8 mouse cellular contexts compared by ENCODE assay signal in genomic region chr6:108570351-108571041, GRCm38 (mm10).
DNase-seq lines count a peak whose midpoint lies in the region; ATAC-seq and TF ChIP-seq lines count a peak whose summit lies in the region.

No protein-coding gene starts in this region.

- 16% methylated on average over 10 of the region's 11 CpGs for WGBS in embryonic facial prominence, embryonic 14.5 days
- WGBS in heart, embryonic 14.5 days, result 38% methylated on average over 11 of the region's 11 CpGs
- 14% methylated on average over 11 of the region's 11 CpGs for WGBS in kidney, postnatal 0 days
- 53% methylated on average over 11 of the region's 11 CpGs for WGBS in macrophage (ENCODE audit: missing documents)

- H3K27me3 ChIP-seq in embryonic facial prominence, embryonic 14.5 days (replicated peaks; ENCODE audit: control insufficient read depth, insufficient read depth, low read length), result no peaks in the 10 kb centered on the region
- no peaks in the 10 kb centered on the region for H3K27me3 ChIP-seq in heart, embryonic 14.5 days (ENCODE audit: control insufficient read depth, insufficient read depth, low read length)
- H3K27me3 ChIP-seq in kidney, postnatal 0 days (ENCODE audit: insufficient read depth, low read length), result no peaks in the 10 kb centered on the region

- no peaks in the 10 kb centered on the region for H3K79me2 ChIP-seq in macrophage (ENCODE audit: inconsistent target)

- H3K4me2 ChIP-seq in embryonic facial prominence, embryonic 14.5 days (ENCODE audit: low read depth, low read length), result peak overlapping the region; percentile 72
- peak overlapping the region; percentile 63 for H3K4me2 ChIP-seq in heart, embryonic 14.5 days (ENCODE audit: low read length)
- peak overlapping the region; percentile 55 for H3K4me2 ChIP-seq in kidney, postnatal 0 days (ENCODE audit: low read length)

- H3K9me3 ChIP-seq in embryonic facial prominence, embryonic 14.5 days (ENCODE audit: control insufficient read depth, low read length), result no peaks in the 10 kb centered on the region
- H3K9me3 ChIP-seq in heart, embryonic 14.5 days (ENCODE audit: control insufficient read depth, low read length), result no peaks in the 10 kb centered on the region
- H3K9me3 ChIP-seq in kidney, postnatal 0 days (replicated peaks; ENCODE audit: low read length), result no peaks in the 10 kb centered on the region

- no peaks in the 10 kb centered on the region for H3K36me3 ChIP-seq in embryonic facial prominence, embryonic 14.5 days (ENCODE audit: control insufficient read depth, insufficient read depth, low read length)
- no peaks in the 10 kb centered on the region for H3K36me3 ChIP-seq in heart, embryonic 14.5 days (ENCODE audit: control insufficient read depth, insufficient read depth, low read length)
- H3K36me3 ChIP-seq in kidney, postnatal 0 days (ENCODE audit: insufficient read depth, low read length), result no peaks in the 10 kb centered on the region
- no peaks in the 10 kb centered on the region for H3K36me3 ChIP-seq in macrophage (ENCODE audit: inconsistent target)

- peak overlapping the region; percentile 46 for H3K9ac ChIP-seq in embryonic facial prominence, embryonic 14.5 days (ENCODE audit: low read depth, low read length)
- H3K9ac ChIP-seq in heart, embryonic 14.5 days (ENCODE audit: low read length), result peak overlapping the region; percentile 70
- no peak overlapping the region for H3K9ac ChIP-seq in kidney, postnatal 0 days (ENCODE audit: low read depth, low read length)

- peak overlapping the region; percentile 78 for H3K27ac ChIP-seq in embryonic facial prominence, embryonic 14.5 days (replicated peaks; ENCODE audit: low read depth, low read length)
- H3K27ac ChIP-seq in heart, embryonic 14.5 days (replicated peaks in 1 of 2; ENCODE audit: control insufficient read depth in 1 of 2, insufficient read depth in 1 of 2, low read depth in 2 of 2, low read length in 2 of 2), result peak overlapping the region; percentile 3 to 73
- peak overlapping the region; percentile 80 for H3K27ac ChIP-seq in kidney, postnatal 0 days
- peak overlapping the region; percentile 51 for H3K27ac ChIP-seq in macrophage

- DNase-seq in thymus, adult 18-20 months, result peak; percentile 8 to 38
- DNase-seq in thymus, postnatal 10 days (ENCODE audit: low spot score in 2 of 2), result no peak
- peak; percentile 80 for DNase-seq in embryonic facial prominence, embryonic 14.5 days (ENCODE audit: low spot score)
- DNase-seq in kidney, postnatal 0 days (ENCODE audit: low spot score), result peak; percentile 75
- DNase-seq in skeletal muscle tissue, adult 2 months (ENCODE audit: low read depth, low spot score), result peak; percentile 92
- DNase-seq in right cerebral cortex, postnatal 25 days, result no peak

- ATAC-seq in embryonic facial prominence, embryonic 14.5 days (ENCODE audit: low read depth), result peak; percentile 60; the same call in 1 of the 2 replicates
- ATAC-seq in heart, embryonic 14.5 days (ENCODE audit: insufficient number of reproducible peaks, insufficient read depth, low FRiP score, low read depth), result no peak; the same call in 1 of the 2 replicates
- ATAC-seq in kidney, postnatal 0 days (replicated peaks; ENCODE audit: low FRiP score, low read depth), result peak; percentile 37

- no peak for TF ChIP-seq CTCF in kidney, postnatal 0 days (IDR thresholded peaks at IDR 0.05; ENCODE audit: low read depth)

- H3K4me3 ChIP-seq in embryonic facial prominence, embryonic 14.5 days (ENCODE audit: low read depth, low read length), result peak overlapping the region; percentile 33
- H3K4me3 ChIP-seq in heart, embryonic 14.5 days (ENCODE audit: control insufficient read depth in 1 of 2, insufficient read depth in 1 of 2, low read depth in 1 of 2, low read length in 2 of 2), result peak overlapping the region; percentile 10 to 49; a peak in 3 of 4 replicates
- H3K4me3 ChIP-seq in kidney, postnatal 0 days (replicated peaks; ENCODE audit: low read depth, low read length), result peak overlapping the region; percentile 21; the same call in 1 of the 2 replicates
- no peak overlapping the region; the same call in 1 of the 2 replicates for H3K4me3 ChIP-seq in macrophage (ENCODE audit: inconsistent target)

- H3K4me1 ChIP-seq in embryonic facial prominence, embryonic 14.5 days (ENCODE audit: control insufficient read depth, insufficient read depth, low read length), result peaks cover 17% of the 10 kb centered on the region
- peaks cover 13 to 24% of the 10 kb centered on the region in 2 experiments for H3K4me1 ChIP-seq in heart, embryonic 14.5 days (ENCODE audit: control insufficient read depth in 2 of 2, insufficient read depth in 2 of 2, low read length in 2 of 2)
- peaks cover 12% of the 10 kb centered on the region; the same call in 1 of the 2 replicates for H3K4me1 ChIP-seq in kidney, postnatal 0 days (replicated peaks; ENCODE audit: insufficient read depth, low read length)

Comparison
In these comparisons a context has a peak if more than half of its experiments do, and no peak if none do; other contexts are left out.
1. DNase-seq: peak in thymus, adult 18-20 months (2 of 2), embryonic facial prominence, embryonic 14.5 days (single experiment), kidney, postnatal 0 days (single experiment) and skeletal muscle tissue, adult 2 months (single experiment); none in thymus, postnatal 10 days (0 of 2) and right cerebral cortex, postnatal 25 days (single experiment).
2. Peak in every context shown above with its lines, with median percentiles within 50 percentile points of each other: H3K27ac ChIP-seq and H3K4me2 ChIP-seq.